Mouse (Mus musculus) lung, postnatal 36 days (tissue): ENCODE results near the gene I830077J02Rik.

Experiments used
- DNase-seq: peaks from one replicate; pipeline ENCODE4 v3.0.0; 2022; ENCODE audit warnings: mixed read lengths

Gene I830077J02Rik

DNA sequence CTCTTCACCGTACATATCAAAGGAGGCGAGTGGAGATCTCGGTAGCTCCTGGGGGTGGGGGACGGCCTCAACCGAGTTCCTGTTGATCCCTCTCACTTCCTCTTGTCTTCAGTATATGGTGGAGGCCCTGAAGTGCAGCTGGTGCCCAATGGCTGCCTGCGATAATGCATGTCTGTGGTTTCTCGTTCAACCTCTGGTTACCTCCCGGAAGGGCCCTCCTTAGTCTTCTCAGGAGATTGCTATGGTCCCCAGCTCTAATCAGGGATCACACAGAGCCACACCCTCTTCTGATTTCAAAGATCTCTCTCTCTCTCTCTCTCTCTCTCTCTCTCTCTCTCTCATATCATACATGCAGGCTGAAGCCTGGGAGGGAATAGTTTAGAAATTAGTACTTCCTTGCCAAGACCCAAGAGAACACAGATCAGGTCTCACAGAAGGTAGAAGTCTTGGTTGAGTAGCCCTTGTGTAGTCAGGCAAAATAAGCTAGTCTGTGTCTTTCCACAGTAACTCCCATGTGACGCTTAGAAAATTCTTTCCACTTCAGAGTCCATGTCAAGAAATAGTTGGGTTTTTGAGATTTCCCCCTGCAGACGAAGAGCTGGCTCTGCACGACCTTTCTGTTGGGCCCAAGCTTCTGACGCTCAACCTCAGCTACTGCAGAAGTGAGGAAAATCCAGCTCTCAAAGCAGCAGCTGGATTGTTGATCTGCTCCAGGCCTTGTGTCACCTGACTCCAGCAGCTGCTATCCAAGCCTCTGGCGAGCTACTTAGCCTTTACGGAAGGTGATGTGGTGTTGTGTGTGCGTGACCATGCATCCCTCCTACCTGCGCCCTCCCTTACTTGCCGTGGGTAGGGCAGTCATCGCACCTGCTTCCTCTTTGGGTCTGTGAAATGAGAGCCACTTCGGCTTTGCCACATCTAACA lies 39.6 kb downstream of the I830077J02Rik start:
- DNase-seq: peak; percentile 75

GRCm38 (mm10) chr3:105891760-105892571 lies 40.5 kb downstream of the I830077J02Rik start:
- DNase-seq: peak; percentile 75

DNA sequence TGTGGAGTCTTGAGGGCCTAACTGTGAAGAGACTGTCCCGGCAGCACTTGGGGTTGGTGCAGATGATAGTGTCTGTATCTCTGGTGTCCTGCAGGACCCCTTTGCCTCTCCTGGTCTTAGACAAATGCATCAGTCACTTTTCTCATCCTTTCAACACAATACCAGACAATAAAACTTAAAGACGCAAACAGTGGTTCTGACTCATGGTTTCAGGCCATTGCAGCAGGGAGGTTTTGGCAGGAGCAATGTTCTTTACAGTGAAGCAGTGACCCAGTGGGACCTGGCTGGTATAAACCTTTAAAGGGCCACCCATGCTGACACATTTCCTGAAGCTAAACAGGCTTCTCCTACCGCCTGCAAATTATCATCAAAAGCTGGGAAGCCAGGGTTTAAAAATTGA lies 41.3 kb downstream of the I830077J02Rik start:
- DNase-seq: no peak

GRCm38 (mm10) chr3:105890220-105890619 lies 42.2 kb downstream of the I830077J02Rik start:
- no peak for DNase-seq

DNA sequence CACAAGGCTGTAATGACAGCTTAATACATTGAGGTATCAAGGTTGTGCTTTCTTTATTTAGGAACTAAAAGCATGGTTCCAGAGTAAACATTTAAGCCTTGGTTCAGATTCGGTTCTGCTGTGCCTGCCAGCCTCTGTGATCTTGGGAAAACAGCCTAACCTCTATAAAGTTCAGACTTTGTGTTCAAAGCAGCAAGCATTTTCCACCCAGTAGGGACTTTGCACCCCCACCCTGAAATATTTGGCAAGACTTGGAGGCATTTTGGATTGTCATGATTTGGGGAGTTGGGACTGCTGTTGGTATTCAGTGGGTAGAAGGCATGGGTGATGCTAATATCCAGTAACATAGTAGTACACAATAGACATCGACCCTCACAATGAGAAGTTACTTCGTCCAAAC lies 43.5 kb downstream of the I830077J02Rik start:
- no peak for DNase-seq

DNA sequence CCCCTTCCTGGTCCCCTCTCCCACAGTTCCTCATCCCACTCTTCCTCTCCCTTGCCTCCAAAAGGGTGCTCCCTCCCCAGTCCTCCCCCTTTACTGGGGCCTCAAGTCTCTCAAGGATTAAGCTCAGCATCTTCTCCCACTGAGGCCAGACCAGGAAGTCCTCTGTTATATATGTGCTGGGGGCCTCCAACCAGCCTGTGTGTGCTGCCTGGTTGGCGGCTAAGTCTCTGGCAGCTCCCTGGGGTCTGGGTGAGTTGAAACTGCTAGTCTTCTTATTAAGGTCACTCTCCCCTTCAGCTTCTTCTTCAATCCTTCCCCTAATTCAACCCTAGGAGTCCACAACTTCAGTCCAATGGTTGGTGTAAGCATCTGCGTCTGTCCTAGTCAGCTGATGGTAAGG lies 49.4 kb downstream of the I830077J02Rik start:
- DNase-seq: no peak

DNA sequence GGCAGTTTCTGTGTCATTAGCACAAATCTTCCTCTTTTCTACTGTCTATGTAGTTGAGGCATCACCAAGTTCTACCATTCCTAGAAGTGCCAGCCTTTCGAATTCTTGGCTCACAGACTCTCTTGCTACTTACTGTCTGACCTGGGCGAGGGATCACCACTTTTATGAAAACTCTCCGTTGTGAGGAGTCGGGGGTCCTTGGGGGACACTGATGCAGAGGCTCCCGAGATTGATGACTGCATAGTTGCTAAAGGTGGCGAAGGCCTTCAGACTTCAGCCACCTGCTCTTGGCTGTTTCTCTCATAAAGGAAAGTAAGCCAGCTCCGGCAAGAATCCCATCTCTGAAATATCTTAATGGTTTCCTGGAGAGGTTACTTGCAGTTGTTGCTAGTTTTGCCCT lies 50.4 kb downstream of the I830077J02Rik start:
- DNase-seq: no peak

DNA sequence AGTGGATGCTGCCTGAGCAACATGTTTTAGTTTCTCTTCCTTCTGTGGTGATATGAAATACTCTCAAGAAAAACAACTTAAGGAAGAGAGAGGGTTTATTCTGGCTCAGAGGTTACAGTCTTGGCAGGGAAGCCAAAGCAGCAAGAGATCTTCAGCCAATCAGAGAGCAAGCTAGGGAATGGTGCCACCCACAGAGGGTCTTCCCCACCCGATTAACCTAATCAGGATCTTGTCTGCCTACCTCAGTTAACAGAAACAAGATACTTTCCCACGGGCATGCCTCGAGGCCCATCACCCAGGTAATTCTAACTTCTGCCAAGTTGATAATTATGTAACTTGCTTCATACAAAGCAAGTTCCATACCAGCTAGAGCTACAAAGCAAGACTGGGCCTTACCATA lies 52.0 kb downstream of the I830077J02Rik start:
- DNase-seq: no peak

DNA sequence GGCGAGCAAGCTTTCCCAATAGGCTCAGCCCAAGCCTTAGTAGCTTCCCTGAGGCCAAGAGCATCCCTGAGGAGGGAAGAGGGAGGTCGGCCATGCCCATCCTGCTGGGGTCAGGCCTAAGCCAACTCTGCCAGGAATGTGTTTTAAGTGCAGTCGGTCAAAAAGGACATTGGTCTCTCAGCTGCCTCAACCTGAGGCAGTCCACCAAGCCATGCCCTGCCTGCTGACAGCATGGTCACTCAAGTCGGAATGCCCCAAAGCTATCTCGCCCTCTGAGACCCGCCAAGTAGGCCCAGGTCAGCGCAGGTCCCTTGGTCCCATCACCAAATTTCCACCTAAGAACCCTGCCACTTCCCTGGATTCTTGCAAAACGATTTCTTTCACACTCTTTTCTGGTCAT lies 53.7 kb downstream of the I830077J02Rik start:
- DNase-seq: no peak

GRCm38 (mm10) chr3:105877919-105878318 lies 54.5 kb downstream of the I830077J02Rik start:
- peak; percentile 76 for DNase-seq

GRCm38 (mm10) chr3:105877252-105877803 lies 55.1 kb downstream of the I830077J02Rik start:
- peak; percentile 64 for DNase-seq

DNA sequence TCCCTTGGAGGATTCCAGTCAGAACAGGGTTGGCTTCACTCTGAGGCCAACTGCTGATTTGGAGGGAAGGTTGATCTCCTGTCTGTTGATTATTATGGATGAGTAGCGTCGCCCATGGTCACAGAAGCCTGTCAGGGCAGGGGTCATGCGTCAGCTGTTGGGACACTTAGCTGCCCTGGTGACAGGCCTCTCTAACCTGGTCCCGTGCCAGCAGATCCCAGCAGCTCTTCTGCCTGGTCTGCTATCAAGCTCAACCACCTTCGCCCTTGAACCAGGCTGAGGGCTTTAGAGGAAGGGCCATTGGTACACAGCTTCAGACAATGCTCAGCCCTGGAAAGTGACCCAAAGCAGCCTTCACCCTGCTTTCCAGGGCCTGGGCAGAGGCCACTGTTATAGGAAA lies 56.4 kb downstream of the I830077J02Rik start:
- no peak for DNase-seq
